Mouse (Mus musculus): ENCODE measurements around the gene Man1c1.

DNA sequence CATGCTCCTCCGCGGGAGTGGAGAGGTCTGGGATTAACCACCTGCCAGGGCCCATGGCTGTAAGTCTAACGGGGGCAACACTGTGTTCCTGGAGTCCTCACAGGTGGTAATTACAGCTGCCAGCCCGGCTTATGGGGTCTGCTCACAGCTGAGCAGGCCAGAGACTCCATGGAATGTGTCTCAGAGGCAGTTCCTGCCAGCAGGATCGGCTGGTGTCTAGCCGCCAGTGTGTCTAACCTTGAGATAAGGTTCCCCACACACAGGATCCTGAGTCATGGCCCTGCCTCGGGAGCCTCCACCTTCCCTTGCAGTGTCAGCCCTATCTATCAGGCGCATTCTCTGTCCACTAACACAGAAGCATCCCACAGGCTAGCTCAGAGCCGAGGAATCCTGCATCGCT is 41.0 kb downstream of the Man1c1 start:
- TF ChIP-seq TAL1 (conservative IDR thresholded peaks at IDR 0.05; ENCODE audit: low read depth, low read length) (no peak), CTCF (IDR thresholded peaks at IDR 0.05; ENCODE audit: low read depth, low read length) (no peak), GATA1 (IDR thresholded peaks at IDR 0.05; ENCODE audit: borderline replicate concordance, low read length) (no peak), GATA2 (IDR thresholded peaks at IDR 0.05; ENCODE audit: borderline replicate concordance, low read depth, low read length) (no peak), POLR2AphosphoS5 (IDR thresholded peaks at IDR 0.05; ENCODE audit: insufficient replicate concordance, low read depth, low read length) (no peak)

Measured in G1E (cell line).